Mouse (Mus musculus): Measurements from ENCODE around the gene Six2.

Six2 gene

DNA sequence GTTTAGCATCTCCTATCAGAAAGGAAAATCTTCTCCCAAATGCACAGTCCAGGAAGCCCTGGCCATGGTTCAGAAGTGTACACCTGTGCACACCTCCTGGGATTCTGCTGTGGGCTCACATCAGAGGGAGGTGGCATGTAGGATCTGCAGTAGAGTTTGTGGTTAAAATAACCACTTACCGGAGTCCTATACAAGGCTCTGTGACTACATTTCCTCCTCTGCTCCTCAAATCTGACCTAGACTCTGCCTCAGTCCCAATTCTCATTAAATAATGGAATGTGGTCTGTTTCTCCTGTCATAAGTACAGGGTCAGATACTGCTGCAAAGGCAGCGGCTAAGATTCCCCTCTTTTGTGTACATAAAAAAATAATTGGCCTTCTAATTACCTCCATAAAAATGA is 23.9 kb downstream of the Six2 start:
- intact Hi-C loops (cut with DNase I) = loop anchor here (2.0 to 10.0 kb wide), 2 partner anchors 211 to 399 kb away; no protein-coding TSS in a partner anchor

DNA sequence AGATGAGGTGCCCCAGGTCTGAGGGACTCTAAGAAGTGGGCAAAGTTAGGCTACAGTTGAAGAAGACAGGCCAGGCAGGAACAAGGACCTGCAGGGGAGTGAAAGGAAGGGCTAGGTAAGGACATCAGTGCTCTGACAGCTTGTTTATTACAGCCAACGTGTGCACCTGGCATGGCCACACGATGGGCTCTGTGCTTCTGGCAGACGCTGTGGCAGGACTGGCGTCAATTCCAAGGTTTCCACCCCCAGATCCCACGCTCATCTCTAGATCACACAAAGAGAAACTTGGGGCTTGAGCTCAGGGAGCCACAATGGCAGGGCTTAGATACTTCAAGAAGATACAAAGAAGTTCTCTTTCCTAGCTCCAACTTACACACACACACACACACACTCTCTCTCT is 26.6 kb downstream of the Six2 start:
- intact Hi-C loops (cut with DNase I) = loop anchor here (10.0 kb wide), 1 partner anchor 213 kb away; no protein-coding TSS in a partner anchor

DNA sequence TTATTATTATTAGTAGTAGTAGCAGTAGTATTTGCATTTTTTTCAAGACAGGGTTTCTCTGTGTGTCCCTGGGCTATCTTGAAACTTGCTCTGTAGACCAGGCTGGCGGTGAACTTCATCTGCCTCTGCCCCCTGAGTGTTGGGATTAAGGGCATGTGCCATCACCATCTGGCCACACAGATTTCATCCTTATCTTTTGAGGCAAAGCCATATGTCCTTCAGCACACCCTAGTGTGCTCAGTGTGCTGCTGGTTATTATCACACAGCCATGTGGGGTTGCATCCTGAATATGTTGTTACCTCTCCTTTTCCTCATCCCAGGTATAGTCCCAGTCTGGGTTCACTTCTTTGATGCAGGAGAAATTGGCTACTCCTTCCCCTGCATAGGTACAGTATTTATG is 28.1 kb downstream of the Six2 start:
- intact Hi-C loops (cut with DNase I) = loop anchor here (10.0 kb wide), 1 partner anchor 215 kb away; no protein-coding TSS in a partner anchor

DNA sequence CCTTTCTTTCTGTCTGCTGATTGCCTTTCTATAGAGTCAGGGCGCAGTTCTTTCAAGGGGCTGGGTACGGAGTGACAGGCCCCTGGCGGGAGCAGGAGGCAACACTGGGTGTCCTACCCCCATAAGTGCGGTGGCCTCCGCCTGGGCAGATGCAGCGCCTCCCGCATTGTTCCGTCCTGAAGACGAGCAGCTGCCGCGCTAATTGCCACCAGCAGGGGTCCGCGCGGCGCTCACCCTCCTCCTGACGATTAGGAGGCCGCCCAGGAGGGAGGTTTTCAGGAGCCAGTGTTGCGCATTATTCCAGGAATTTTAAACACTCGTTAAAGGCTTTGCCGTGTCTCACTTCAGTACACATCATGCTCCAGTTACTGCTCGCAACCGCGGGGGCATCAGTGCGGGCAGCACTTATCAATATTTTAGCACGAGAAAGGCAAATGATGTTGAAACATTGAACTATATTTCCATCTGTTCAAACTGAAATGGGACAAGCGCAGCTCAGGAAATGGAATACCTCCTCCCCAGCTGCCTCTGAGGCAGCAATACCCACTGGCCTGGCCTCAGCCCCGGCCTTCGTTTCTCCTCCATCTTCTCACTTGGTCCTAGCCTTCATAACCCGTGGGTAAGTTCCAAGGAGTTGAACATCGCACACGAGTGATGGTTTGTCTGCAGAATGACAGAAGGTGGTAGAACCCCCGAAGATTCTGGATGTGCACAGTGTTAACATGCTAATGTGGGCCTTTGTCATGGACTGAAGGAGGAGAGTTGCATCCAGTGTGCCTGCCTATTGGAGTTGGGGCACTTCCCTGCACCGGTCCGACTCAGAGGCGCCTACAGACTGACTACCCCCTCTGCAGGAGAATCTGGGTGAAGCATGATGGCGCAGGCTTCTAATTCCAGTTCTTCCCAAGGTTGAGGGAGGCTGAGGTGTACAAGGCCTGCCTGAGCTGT is 42.1 kb downstream of the Six2 start:
- intact Hi-C loops (cut with DNase I) = no loop called here

DNA sequence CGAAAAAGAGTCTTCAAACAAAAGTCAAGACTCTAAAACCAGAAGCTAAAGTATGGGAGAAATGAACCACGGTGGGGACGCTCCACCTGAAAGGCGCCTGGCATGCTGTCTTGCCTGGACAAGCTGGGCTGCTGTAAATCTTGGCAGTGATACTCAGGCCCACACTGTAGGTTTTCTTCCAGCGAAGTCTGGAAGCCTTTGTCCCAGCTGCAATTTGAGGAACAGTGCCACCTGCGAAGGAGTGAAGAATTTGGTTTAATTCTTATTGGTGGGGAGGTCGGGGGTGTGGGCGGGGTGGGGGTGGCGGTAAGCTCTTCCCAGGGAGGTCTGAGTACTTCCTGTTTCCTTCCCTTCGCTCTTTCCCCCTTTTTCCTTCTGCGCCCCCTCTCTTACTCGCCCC is 42.8 kb downstream of the Six2 start:
- intact Hi-C loops (cut with DNase I) = no loop called here

DNA sequence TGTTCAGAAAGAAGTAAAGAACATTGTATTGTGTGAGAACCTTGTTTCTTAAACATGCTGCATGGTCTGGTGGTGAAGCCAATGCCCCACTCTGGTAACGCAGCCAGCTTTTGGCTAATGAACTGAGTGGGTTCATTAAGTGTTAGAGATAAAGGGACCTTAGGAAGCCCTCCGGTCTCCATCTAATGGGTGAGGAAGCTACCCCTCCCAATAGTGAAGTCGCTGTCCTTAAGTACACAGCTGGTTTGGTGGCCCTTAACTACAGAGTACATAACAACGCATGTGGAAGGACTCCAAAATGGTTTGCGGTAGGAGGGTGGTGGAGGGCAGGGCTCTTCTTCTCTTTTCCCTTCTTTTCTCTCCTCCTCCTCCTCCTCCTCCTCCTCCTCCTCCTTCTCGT is 50.2 kb downstream of the Six2 start:
- intact Hi-C loops (cut with DNase I) = no loop called here

Data from adrenal gland (tissue).